Mouse (Mus musculus): ENCODE results near the gene Vcam1.

Vcam1 gene

DNA sequence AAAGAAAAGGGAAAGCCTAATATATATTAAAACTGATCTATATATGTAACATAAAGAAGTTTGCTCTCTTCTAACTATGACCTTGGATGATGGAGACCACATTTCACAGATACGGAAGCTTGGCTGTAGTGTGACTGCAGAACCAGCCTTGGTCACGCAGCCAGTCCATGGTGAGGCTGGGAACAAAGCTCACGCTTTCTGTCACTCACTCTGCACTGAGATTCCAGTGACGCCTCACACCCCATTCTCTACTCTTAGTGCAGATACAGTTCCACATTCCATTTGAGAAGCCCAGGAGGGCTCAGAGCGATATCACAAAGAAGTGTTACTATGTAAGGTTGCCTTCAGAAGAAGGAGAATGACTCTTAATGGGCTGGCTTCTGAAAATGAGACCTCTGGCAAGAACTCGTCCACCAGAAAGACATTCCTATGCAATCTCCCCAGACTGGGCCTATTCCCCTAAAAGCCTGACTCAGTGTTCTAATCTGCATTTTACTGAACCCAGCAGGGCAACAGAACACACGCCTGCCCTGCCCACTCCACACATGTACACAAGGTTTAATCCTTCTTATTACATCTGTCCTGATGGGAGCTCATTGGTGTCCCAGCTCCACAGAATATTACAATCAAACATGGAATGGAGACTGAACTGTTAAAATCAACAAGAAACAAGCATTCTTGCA, 2.8 kb downstream of the Vcam1 start:
- DNase-seq, result peak; percentile 11

DNA sequence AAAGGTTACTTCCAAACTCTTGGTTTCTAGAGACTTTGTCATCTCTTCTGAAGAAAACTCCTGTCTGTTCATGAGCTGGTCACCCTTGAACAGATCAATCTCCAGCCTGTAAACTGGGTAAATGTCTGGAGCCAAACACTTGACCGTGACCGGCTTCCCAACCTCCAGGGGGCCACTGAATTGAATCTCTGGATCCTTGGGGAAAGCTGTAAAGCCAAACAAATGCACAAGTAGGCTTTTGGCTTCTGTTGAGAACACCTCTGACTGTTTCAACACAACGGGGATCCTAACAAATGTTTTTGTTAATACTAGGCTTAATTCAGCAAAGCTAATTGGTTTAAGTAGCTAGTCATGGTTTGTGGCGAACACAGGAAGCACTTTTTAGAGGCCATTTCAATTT, 3.4 kb downstream of the Vcam1 start:
- DNase-seq, result no peak

DNA sequence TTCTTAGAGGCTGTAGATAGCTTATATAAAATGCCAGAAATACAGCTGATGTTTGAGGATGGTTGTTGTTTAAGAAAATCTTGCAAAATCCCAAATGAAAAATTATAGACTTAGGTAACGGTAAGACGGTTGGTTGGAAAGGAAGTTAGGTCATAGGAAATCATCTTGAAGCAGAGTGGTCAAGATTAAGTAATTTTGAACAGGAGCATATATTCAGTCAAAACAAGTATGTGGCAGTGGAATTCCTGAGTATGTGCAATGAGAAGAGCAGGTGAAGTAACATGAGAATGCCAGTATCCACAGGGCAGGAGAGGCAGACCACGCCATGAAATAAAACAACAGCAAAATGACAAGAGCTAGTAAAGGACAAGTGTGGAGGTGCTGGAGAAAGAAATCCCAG, 5.7 kb downstream of the Vcam1 start:
- no peak for DNase-seq

DNA sequence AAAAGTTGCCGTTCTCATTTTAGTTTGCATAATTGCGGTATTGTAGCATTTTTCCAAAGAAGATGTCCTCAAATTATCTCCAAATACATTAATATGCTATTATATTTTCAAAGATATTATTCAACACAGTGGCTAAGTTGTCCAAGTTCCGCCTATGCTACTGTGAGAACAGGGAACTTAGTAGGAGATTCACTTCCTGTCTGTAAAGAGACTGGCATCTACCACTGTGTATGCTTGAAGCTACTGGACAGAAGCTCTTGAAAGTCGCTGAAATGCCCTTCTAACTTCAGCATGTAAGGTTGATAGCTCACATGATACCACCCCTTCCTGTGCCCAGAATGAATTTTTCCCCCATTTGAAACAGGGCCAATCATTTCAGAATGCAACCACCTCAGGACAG, 6.8 kb downstream of the Vcam1 start:
- no peak for DNase-seq

DNA sequence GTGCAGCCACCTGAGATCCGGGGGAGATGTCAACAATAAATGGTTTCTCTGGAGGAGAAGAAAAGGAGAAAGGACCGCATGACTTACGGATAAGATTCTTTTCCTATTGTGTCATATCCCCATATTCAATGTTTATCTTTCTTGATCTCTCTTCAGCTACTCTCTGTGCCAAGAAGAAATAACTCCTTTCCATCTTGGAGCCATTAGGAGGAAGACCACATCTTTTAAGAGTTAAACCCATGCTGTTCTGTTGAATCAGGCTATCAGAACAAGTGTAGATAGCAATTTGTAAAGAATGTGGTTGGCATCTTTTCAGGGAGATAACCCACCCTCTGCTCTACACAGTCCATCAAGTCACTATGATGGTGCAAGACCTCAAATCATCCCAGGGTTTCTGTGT, 8.5 kb downstream of the Vcam1 start:
- DNase-seq, result no peak

GRCm38 (mm10) chr3:116120391-116120790, 9.1 kb downstream of the Vcam1 start:
- DNase-seq, result no peak

- DNase-seq, result no peak
Observed at GRCm38 (mm10) chr3:116119162-116119561, 10.3 kb downstream of the Vcam1 start.

- no peak for DNase-seq
Observed at GRCm38 (mm10) chr3:116117046-116117445, 12.4 kb downstream of the Vcam1 start.

GRCm38 (mm10) chr3:116114249-116115188, 15.0 kb downstream of the Vcam1 start:
- DNase-seq, result no peak

DNA sequence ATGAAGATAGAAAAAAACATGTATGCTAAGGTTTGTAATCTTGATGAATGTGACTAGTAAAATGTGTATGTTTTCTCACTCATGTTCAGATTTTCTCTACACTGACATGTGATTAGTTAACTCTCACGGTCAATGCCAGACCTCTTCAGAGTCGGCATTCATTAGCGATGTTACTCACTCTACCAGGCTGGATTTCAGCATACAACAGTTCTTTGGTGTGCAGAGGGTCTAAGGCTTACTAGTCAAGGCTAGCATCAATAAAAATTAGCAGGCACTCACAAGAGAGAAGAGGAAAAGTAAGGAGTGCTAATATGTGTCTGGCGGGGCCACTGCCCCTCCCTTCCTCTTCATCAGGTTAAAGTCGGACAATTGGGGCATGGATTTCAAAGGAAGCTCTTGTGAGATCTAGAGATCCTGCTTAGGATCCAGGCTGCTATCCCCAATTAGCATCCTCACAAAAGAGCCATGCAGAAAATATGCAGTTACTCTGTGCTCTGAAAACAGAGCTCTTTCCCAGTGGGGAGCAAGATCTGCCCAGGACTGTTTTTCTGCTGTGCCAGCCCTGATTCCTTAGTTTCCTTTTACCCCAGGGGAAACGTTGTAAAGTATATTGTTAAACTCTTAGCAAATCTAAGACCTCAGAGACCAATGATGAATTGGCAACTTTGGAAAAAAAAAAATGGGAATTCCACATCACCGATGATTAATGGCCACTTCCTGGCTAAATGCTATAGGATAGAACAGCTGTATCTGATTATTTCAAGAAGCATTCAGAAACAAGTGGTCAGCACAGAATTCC, 15.8 kb downstream of the Vcam1 start:
- no peak for DNase-seq

- no peak for DNase-seq
Observed at GRCm38 (mm10) chr3:116112816-116113405, 16.6 kb downstream of the Vcam1 start.

DNA sequence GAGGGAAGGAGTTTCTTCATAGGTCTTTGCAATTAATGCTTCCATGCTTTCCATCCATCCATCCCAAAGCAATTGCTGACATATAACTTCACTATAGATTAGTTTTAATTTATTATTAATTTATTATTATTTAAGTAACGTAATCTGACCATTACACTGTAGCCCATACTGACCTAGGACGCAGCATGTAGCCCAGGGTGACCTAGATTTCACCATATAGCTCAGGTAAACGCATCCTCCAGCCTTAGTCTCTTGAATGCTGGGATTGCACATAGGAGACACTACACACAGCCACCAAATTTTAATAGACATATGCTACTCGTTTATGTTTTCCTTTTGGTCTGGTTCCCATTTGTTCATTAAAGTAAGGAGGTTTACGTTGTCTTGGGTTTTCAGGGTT, 23.8 kb downstream of the Vcam1 start:
- no peak for DNase-seq

- no peak for DNase-seq
Observed at GRCm38 (mm10) chr3:116104866-116105647, 24.4 kb downstream of the Vcam1 start.

- no peak for DNase-seq
Observed at GRCm38 (mm10) chr3:116104270-116104669, 25.2 kb downstream of the Vcam1 start.

DNA sequence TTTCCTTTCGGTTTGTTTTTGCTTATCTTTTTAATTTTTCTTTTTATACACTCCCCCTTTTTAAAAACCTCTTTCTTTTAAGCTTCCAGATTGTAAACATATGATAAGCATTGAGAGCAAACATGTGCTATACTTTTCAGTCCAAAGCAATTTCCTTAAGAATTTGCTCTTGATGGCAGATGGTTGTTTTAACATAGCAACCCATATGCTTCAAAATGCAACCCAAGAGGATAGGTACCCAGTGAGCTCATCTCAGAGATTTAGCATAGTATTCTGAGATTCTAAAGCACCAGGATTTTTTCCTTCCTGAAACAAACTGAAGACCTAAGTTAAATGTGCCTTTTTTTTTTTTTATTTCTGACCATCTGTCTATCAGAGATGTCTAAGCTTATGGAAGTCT, 28.6 kb downstream of the Vcam1 start:
- no peak for DNase-seq

GRCm38 (mm10) chr3:116095934-116096333, 33.6 kb downstream of the Vcam1 start:
- DNase-seq, result no peak

- DNase-seq, result no peak
Observed at GRCm38 (mm10) chr3:116095312-116095711, 34.2 kb downstream of the Vcam1 start.

- DNase-seq, result no peak
Observed at GRCm38 (mm10) chr3:116094886-116095285, 34.6 kb downstream of the Vcam1 start.

DNA sequence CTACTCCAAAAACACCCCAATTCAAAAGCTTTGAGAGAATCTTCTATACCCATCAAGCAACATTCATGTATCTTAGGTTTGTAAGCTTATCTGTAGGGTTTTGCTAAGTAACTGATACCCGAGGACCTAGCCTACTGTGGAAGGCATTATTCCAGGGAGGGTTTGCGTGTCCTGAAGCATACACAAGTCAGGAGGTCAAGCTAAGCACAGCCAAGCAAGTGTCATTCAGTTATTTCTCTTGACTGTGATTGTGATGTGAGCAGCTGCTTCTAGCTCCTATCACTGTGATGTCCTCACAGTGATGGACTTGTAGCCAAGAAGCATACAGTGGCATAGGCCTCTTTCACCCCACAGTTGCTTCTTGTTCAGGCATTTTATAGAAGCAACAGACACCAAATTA, 35.2 kb downstream of the Vcam1 start:
- DNase-seq, result no peak

DNA sequence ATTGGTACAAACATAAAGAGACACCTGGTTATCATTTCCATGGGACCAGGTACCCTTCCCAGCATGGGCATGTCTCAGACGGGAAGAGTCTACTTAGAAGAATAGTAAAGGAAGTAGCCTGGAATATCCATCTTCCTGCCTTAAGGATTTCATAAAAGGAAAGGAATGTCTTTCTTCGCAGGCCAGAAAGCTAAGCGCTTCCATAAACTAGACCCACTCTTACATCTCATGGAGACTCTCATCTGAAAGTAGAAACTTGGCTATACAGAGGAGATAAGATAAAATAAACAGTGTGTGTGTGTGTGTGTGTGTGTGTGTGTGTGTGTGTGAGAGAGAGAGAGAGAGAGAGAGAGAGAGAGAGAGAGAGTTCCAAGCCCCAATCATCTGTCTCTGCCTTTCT, 36.9 kb downstream of the Vcam1 start:
- no peak for DNase-seq

DNA sequence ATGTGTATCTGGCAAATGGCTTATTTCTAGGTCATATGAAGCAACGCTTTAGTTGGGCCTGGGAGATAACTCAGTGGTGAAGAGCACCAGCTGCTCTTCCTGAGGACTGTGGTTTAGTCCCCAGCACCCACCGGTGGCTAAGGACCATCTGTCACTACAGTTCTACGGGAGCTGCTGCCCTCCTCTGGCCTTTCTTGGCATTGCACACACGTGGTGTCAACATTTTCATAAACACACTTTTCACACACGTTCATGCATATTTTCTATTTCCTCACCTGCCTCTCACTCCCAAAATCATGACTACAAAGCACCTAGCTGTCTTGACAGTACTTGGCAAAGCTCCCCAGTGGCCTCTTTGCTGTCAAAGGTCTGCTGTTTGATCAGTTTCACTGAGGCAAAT, 37.8 kb downstream of the Vcam1 start:
- no peak for DNase-seq

- DNase-seq, result no peak
Observed at GRCm38 (mm10) chr3:116085962-116086361, 43.5 kb downstream of the Vcam1 start.

All from liver (tissue).